11 mouse cellular contexts compared by ENCODE assay signal in genomic region chr16:45999374-46000191, GRCm38 (mm10). TPM values are rescaled to one million over a fixed set of nuclear protein-coding genes. Genes with fewer than 3 reads are reported as not detected.
DNase-seq lines count a peak whose midpoint lies in the region; ATAC-seq lines count a peak whose summit lies in the region.
"Had no signal": no experiment of that assay in that cellular context is flagged by ENCODE, and none has a peak within 500 bp of the region (broad histone marks: within the 10 kb centered on the region; RNA-seq: fewer than 3 reads in every experiment).

No protein-coding gene starts in this region.

- H3K27me3 ChIP-seq in neural tube, embryonic 11.5 days (ENCODE audit: control insufficient read depth, insufficient read depth, low read length), result no peaks in the 10 kb centered on the region
- no peaks in the 10 kb centered on the region for H3K27me3 ChIP-seq in forebrain, embryonic 15.5 days
- H3K27me3 ChIP-seq: heart, embryonic 13.5 days; intestine, embryonic 15.5 days; liver, embryonic 15.5 days had no signal

- no peak overlapping the region for H3K4me2 ChIP-seq in neural tube, embryonic 11.5 days (ENCODE audit: low read depth)
- H3K4me2 ChIP-seq in forebrain, embryonic 15.5 days (replicated peaks), result no peak overlapping the region
- H3K4me2 ChIP-seq: heart, embryonic 13.5 days; intestine, embryonic 15.5 days; liver, embryonic 15.5 days had no signal

- peaks cover 8% of the 10 kb centered on the region; the same call in 1 of the 2 replicates for H3K4me1 ChIP-seq in neural tube, embryonic 11.5 days (ENCODE audit: control insufficient read depth, insufficient read depth, low read length)
- peaks cover 24% of the 10 kb centered on the region for H3K4me1 ChIP-seq in forebrain, embryonic 15.5 days
- H3K4me1 ChIP-seq: heart, embryonic 13.5 days; intestine, embryonic 15.5 days; liver, embryonic 15.5 days had no signal

- no peak overlapping the region for H3K4me3 ChIP-seq in neural tube, embryonic 11.5 days (ENCODE audit: low read depth, low read length)
- no peak overlapping the region for H3K4me3 ChIP-seq in forebrain, embryonic 15.5 days
- H3K4me3 ChIP-seq: heart, embryonic 13.5 days; intestine, embryonic 15.5 days; liver, embryonic 15.5 days had no signal

- no peaks in the 10 kb centered on the region for H3K36me3 ChIP-seq in neural tube, embryonic 11.5 days (ENCODE audit: control insufficient read depth, insufficient read depth, low read length)
- H3K36me3 ChIP-seq in forebrain, embryonic 15.5 days, result no peaks in the 10 kb centered on the region
- H3K36me3 ChIP-seq: heart, embryonic 13.5 days; intestine, embryonic 15.5 days; liver, embryonic 15.5 days had no signal

- no peak overlapping the region for H3K9ac ChIP-seq in neural tube, embryonic 11.5 days (ENCODE audit: low read length)
- no peak overlapping the region for H3K9ac ChIP-seq in forebrain, embryonic 15.5 days (replicated peaks)
- H3K9ac ChIP-seq: heart, embryonic 13.5 days; intestine, embryonic 15.5 days; liver, embryonic 15.5 days had no signal

- intact Hi-C loops in gastrocnemius, postnatal 14 days (cut with DNase I; ENCODE audit: low total_unique reads), result no loop called here

- DNase-seq in neural tube, embryonic 11.5 days (ENCODE audit: low spot score), result peak; percentile 29
- no peak for DNase-seq in neural tube, embryonic 10.5 days (ENCODE audit: extremely low spot score, low spot score)
- DNase-seq in induced T-regulatory cell, adult 2 months (ENCODE audit: low read depth), result peak; percentile 28
- no peak for DNase-seq in gastrocnemius, postnatal 14 days
- no peak for DNase-seq in thymus, postnatal 0 days (ENCODE audit: low spot score)
- DNase-seq in frontal cortex, adult 2 months (ENCODE audit: extremely low spot score in 1 of 2, low spot score in 1 of 2), result no peak
- DNase-seq: cerebellum, adult 8-10 months had no signal

- no peaks in the 10 kb centered on the region for H3K9me3 ChIP-seq in neural tube, embryonic 11.5 days (ENCODE audit: control insufficient read depth, low read length)
- H3K9me3 ChIP-seq in forebrain, embryonic 15.5 days, result no peaks in the 10 kb centered on the region
- H3K9me3 ChIP-seq: heart, embryonic 13.5 days; intestine, embryonic 15.5 days; liver, embryonic 15.5 days had no signal

- WGBS in neural tube, embryonic 11.5 days, result 41% methylated on average over 10 of the region's 10 CpGs
- WGBS in forebrain, embryonic 15.5 days, result 16% methylated on average over 10 of the region's 10 CpGs

- H3K27ac ChIP-seq in neural tube, embryonic 11.5 days (ENCODE audit: low read depth, low read length), result no peak overlapping the region
- H3K27ac ChIP-seq in forebrain, embryonic 15.5 days (replicated peaks), result peak overlapping the region; percentile 24
- H3K27ac ChIP-seq: heart, embryonic 13.5 days; intestine, embryonic 15.5 days; liver, embryonic 15.5 days had no signal

- ATAC-seq in neural tube, embryonic 11.5 days (ENCODE audit: insufficient read depth, low FRiP score, low TSS enrichment), result peak; percentile 72
- peak; percentile 91 for ATAC-seq in forebrain, embryonic 15.5 days (replicated peaks)
- ATAC-seq: intestine, embryonic 15.5 days had no signal

RNA-seq across cellular contexts. Expression of gene Plcxd2, which starts 10.4 kb away (rescaled TPM):
- polyA plus RNA-seq in neural tube, embryonic 11.5 days (2014; fragmentation: Nextera tagmentation; extraction: Ambion mirVana), result 3.9 and 5.1 TPM in 2 replicates
- 14.1 and 14.4 TPM in 2 replicates for polyA plus RNA-seq in forebrain, embryonic 15.5 days (2015; fragmentation: Nextera tagmentation; extraction: Ambion mirVana)
- under 1 TPM; 0.33 to 0.43 TPM for total RNA-seq in gastrocnemius, postnatal 14 days (2021)
- polyA plus RNA-seq in thymus, postnatal 0 days (2015; fragmentation: Nextera tagmentation; extraction: Ambion mirVana), result 7.4 and 7.5 TPM in 2 replicates
- 28.2 and 33.5 TPM in 2 replicates for polyA plus RNA-seq in frontal cortex, adult 2 months (2012; rRNA removed)

RNA-seq across cellular contexts. Expression of gene Phldb2, which starts 46.2 kb away (rescaled TPM):
- polyA plus RNA-seq in neural tube, embryonic 11.5 days (2014; fragmentation: Nextera tagmentation; extraction: Ambion mirVana), result 31.4 and 32.6 TPM in 2 replicates
- polyA plus RNA-seq in forebrain, embryonic 15.5 days (2015; fragmentation: Nextera tagmentation; extraction: Ambion mirVana), result 7.2 and 7.8 TPM in 2 replicates
- total RNA-seq in gastrocnemius, postnatal 14 days (2021), result 10 to 100 TPM; 17.3 to 19.3 TPM
- polyA plus RNA-seq in thymus, postnatal 0 days (2015; fragmentation: Nextera tagmentation; extraction: Ambion mirVana), result 2.2 and 2.6 TPM in 2 replicates
- polyA plus RNA-seq in frontal cortex, adult 2 months (2012; rRNA removed), result 6.2 and 7.0 TPM in 2 replicates

Comparison
In these comparisons a context has a peak if more than half of its experiments do, and no peak if none do; other contexts are left out.
1. DNase-seq: peak in neural tube, embryonic 11.5 days (single experiment) and induced T-regulatory cell, adult 2 months (single experiment); none in neural tube, embryonic 10.5 days (single experiment), gastrocnemius, postnatal 14 days (single experiment), thymus, postnatal 0 days (single experiment) and frontal cortex, adult 2 months (0 of 2).